Mouse (Mus musculus): ENCODE results near the gene Nelfa.
"Not testable (repeated sequence)": the region's sequence is repeated elsewhere in the genome, so short reads cannot be mapped to it uniquely, and the experiment has no call there.

The Nelfa gene

GRCm38 (mm10) chr5:33916616-33917015 is 19.6 kb downstream of the Nelfa start:
- not testable (repeated sequence) for DNase-seq

DNA sequence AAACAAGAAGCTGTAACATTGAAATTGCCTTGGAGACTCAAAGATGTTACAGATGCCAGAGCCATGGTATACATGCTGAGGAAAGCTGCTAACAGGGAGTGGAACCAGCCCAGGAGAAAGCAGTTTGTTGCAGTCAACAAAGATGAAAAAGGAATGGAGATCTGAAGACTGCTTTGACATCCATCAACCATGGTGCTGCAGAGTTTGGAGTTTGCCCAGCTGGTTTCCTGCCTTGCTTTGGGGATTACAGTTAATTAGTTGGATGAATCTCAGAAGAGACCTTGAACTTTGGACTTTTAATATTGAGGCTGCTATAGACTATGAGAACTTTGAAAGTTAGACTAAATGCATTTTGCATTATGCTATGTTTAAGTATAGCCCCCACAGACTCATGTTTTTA is 21.2 kb downstream of the Nelfa start:
- DNase-seq, result not testable (repeated sequence)

DNA sequence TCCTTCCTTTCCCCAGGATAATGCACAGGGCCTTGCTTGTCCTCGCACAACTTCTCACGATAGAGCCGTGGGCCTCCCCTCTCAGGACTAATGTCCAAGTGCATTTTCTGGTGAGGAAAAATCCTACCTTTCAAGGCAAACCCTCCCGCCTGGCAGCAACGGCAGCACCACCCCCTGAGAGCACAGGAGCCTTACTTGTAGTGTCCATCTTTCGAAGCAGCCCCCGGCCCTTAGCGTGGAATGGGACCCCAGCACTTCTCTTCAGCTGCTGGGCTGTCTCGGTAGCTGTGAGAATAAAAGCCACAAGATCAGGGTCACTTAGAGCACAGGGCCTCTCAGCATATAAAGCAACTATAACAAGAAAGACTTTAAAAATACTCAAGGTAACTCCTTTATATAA is 33.0 kb downstream of the Nelfa start:
- no peak for DNase-seq

GRCm38 (mm10) chr5:33902696-33903095 is 33.5 kb downstream of the Nelfa start:
- DNase-seq, result no peak

DNA sequence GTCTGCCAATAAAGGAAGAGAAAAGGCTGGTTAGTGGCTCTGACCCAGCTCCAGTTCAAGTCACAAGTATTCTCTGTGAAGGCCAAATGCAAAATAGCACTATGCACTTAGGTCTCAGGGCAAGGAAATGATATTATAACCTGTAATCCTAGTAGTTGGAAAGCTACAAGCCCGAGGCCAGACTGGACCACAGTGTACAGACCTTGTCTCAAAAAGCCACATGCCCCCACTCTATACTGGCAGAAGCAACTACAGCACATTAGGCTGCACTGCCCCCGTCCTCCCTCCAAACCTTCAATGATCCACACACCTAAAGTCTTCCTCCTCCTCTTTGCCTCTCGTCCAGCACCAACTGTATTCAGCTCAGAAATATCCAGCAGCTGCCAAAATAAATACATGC is 34.9 kb downstream of the Nelfa start:
- no peak for DNase-seq

- no peak for DNase-seq
These were observed 35.4 kb downstream of the Nelfa start for GRCm38 (mm10) chr5:33900701-33901263.

DNA sequence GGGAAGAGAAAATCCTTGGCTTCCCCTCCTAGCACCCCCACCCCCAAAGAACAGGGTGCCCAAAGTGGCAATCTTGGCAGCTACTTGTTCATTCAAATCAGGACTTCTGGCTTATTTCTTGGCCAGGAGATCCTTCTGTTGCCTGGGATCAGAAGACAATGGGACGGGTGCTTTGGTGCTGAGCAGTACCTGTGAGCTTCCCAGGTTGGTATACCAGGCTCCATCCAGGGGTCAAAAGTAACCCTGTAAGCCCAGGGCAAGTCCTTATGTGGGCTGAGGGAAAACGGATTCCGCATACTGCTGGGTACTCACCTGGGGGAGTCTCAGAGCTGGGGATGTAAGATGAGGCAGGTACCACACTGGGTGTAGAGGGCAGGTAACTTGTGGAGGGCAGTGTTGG is 36.1 kb downstream of the Nelfa start:
- DNase-seq, result no peak

- no peak for DNase-seq
These were observed 37.0 kb downstream of the Nelfa start for GRCm38 (mm10) chr5:33899245-33899644.

DNA sequence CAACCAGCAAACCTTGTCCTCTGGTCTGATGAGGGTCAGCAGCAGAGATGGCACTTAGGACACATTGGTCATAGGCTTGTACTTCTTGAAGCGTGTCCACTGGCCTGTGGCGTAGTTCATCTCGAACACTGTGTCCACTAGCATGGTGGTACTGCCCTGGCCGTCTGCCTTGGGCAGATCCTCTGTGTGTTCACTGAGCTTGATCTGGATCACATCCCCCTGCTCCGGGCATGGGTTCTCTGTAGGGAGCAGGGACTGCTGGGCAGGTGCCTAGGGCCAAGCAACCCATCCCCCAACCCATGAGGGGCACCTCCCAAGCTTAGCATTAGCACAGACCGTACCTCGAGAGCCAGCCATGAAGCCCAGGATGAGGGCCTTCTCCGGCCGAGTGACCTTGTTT is 37.5 kb downstream of the Nelfa start:
- DNase-seq, result no peak

- DNase-seq, result no peak
These were observed 39.1 kb downstream of the Nelfa start for GRCm38 (mm10) chr5:33897158-33897557.

DNA sequence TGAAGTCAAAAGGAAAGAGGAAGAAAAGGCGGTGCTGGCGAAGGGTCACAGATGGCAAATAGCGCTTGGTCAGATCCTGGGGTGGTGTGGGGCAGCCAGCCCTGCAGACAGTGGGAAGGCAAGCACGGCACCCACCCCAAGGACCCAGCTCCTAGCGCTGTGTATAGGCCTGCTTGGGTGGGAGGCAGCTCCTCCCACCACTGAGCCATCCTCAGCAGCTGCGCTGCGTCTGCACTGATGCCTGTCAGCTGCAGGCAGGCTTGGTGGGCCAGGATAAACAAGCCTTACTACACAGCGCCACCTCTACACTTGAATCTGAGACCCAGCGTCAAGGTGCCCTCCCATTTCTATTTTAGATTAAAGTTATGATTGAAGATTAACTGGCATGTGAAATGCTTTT is 41.1 kb downstream of the Nelfa start:
- no peak for DNase-seq

DNA sequence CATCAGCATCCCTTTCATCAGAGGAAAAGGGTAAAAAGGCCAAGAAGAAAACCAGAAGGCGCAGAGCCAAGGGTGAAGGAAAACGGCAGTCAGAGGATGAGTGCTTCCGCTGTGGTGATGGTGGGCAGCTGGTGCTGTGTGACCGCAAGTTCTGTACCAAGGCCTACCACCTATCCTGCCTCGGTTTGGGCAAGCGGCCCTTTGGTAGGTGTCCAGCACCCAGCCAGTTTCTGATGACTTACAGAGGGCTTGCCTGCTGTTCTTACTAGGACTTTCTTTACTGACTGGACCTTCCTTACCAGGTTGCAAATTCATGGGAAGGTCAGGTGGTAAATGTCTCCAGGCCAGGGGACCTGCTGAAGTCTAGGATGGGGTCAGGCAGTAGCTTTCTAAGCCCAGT is 42.8 kb downstream of the Nelfa start:
- no peak for DNase-seq

- no peak for DNase-seq
These were observed 55.1 kb downstream of the Nelfa start for GRCm38 (mm10) chr5:33881118-33881517.

DNA sequence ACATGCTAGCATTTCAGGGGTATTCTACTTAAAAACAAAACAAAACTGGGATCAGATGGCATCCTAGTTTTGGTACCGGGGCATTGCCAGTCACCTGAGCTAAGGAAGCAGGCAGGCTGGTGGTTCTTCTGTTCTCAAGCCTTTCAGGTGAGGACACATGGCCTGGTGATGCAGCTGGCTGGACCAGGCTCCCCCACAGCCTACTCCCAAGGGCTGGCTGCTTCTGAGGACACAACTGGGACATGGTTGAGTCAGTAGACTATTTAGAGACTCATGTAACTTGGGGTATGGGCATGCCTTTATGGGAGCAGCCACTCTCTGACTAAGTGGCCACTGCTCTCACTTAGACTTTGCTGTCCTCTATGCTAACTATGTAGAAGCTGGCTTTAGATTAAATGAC is 60.7 kb downstream of the Nelfa start:
- DNase-seq, result no peak

GRCm38 (mm10) chr5:33857693-33858092 is 78.5 kb downstream of the Nelfa start:
- no peak for DNase-seq

GRCm38 (mm10) chr5:33854019-33854418 is 82.2 kb downstream of the Nelfa start:
- DNase-seq, result no peak

DNA sequence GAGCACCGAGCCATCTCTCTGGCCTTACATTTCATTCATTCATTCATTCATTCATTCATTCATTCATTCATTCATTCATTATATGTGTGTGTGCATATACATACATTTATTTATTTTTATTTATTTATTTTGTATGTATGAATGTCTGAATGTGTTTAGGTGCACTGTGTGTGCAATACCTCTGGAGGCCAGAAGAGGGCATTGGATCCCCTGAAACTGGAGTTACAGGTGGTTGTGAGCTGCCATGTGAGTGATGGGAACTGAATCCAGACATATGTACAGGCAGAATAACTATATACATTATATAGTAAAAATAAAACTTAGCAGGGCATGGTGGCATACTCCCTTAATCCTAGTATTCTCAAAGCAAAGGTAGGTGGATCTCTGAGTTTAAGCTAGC is 83.1 kb downstream of the Nelfa start:
- no peak for DNase-seq

DNA sequence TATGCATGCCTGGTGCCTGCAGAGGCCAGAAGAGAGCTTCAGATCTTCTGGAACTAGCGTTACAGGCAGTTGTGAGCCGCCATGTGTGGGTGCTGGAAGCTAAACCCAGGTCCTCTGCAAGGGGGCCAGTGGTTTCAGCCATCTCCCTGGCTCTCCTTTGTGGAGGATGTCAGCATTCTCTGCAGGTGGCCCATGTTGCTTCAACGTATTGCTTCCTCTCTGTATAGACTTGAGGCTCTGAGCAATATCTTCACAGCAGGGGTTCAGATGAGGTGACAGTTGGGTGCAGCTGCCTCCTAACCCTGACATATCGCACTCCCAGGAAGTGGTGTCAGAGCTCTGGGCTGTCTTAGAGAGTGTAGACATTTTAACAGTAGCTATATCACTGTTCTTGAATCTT is 84.7 kb downstream of the Nelfa start:
- DNase-seq, result peak; percentile 56 to 75

Data from thymus, postnatal 36 days (tissue).